13 mouse cellular contexts compared by ENCODE assay signal in the genomic region with DNA sequence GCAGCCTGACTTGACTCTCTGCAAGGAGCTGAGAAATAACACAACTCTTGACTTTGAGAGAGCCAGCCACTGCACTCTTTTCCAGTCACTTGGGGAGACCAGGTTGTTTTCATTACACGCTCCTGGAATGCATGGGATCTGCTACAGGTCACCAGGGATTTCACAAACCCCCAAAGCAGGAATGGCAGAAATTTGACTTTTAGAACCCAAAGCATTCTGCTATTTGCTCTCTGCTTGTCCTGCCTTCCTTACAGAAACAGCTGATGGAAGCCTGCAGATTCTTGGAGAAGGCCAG.
DNase-seq lines count a peak whose midpoint lies in the region; ATAC-seq and TF ChIP-seq lines count a peak whose summit lies in the region.
"Had no signal": no experiment of that assay in that cellular context is flagged by ENCODE, and none has a peak within 500 bp of the region (broad histone marks: within the 10 kb centered on the region; RNA-seq: fewer than 3 reads in every experiment).

No protein-coding gene starts in this region.

- no peak for TF ChIP-seq CTCF in midbrain, postnatal 0 days (IDR thresholded peaks at IDR 0.05)

- 54% methylated on average over 1 of the region's 1 CpGs for whole genome bisulfite sequencing in heart, embryonic 16.5 days
- WGBS in midbrain, embryonic 10.5 days, result 71% methylated on average over 1 of the region's 1 CpGs
- 91% methylated on average over 1 of the region's 1 CpGs for WGBS in midbrain, postnatal 0 days

- no peak overlapping the region for H3K9ac ChIP-seq in heart, embryonic 16.5 days (ENCODE audit: low read length)
- no peak overlapping the region for H3K9ac ChIP-seq in midbrain, postnatal 0 days (replicated peaks; ENCODE audit: low read length, poor library complexity, severe bottlenecking)
- H3K9ac ChIP-seq: liver, embryonic 13.5 days had no signal

- no peak overlapping the region for H3K4me3 ChIP-seq in heart, embryonic 16.5 days (ENCODE audit: low read length)
- H3K4me3 ChIP-seq in midbrain, embryonic 10.5 days, result no peak overlapping the region
- no peak overlapping the region for H3K4me3 ChIP-seq in midbrain, postnatal 0 days (ENCODE audit: low read depth, low read length)
- H3K4me3 ChIP-seq: liver, embryonic 13.5 days had no signal

- no peaks in the 10 kb centered on the region for H3K27me3 ChIP-seq in heart, embryonic 16.5 days (ENCODE audit: control insufficient read depth, insufficient read depth, low read length)
- no peaks in the 10 kb centered on the region for H3K27me3 ChIP-seq in midbrain, embryonic 10.5 days (ENCODE audit: low read depth, poor library complexity, severe bottlenecking)
- no peaks in the 10 kb centered on the region for H3K27me3 ChIP-seq in midbrain, postnatal 0 days (ENCODE audit: insufficient read depth, low read length)
- H3K27me3 ChIP-seq: liver, embryonic 13.5 days had no signal

- ATAC-seq in heart, embryonic 16.5 days (replicated peaks; ENCODE audit: extremely low read depth, insufficient read depth, low FRiP score), result no peak
- no peak for ATAC-seq in midbrain, postnatal 0 days (ENCODE audit: low FRiP score)
- ATAC-seq: forebrain, embryonic 16.5 days; intestine, postnatal 0 days had no signal

- H3K27ac ChIP-seq in heart, embryonic 16.5 days (ENCODE audit: low read length), result peak overlapping the region; percentile 59; the same call in 1 of the 2 replicates
- no peak overlapping the region for H3K27ac ChIP-seq in midbrain, embryonic 10.5 days (replicated peaks)
- no peak overlapping the region for H3K27ac ChIP-seq in midbrain, postnatal 0 days (ENCODE audit: low read depth, low read length)
- H3K27ac ChIP-seq: liver, embryonic 13.5 days had no signal

- peaks cover 15% of the 10 kb centered on the region for H3K4me1 ChIP-seq in heart, embryonic 16.5 days (ENCODE audit: control insufficient read depth, insufficient read depth, low read length)
- H3K4me1 ChIP-seq in midbrain, embryonic 10.5 days, result no peaks in the 10 kb centered on the region
- no peaks in the 10 kb centered on the region for H3K4me1 ChIP-seq in midbrain, postnatal 0 days (ENCODE audit: insufficient read depth, low read length)
- H3K4me1 ChIP-seq: liver, embryonic 13.5 days had no signal

- no peak overlapping the region for H3K4me2 ChIP-seq in heart, embryonic 16.5 days (ENCODE audit: low read depth, low read length)
- H3K4me2 ChIP-seq in midbrain, postnatal 0 days (ENCODE audit: low read depth, low read length, poor library complexity, severe bottlenecking), result no peak overlapping the region
- H3K4me2 ChIP-seq: liver, embryonic 13.5 days had no signal

- no peak for DNase-seq in heart, postnatal 4 days
- peak; percentile 19 for DNase-seq in midbrain, embryonic 10.5 days (ENCODE audit: low spot score)
- no peak for DNase-seq in midbrain, postnatal 0 days (ENCODE audit: low spot score)
- peak; percentile 56 for DNase-seq in fibroblast of lung, adult 2 months (ENCODE audit: low read depth)
- no peak for DNase-seq in gastrocnemius, adult 18-20 months (ENCODE audit: low spot score)
- DNase-seq in layer of hippocampus, adult 11-12 months (ENCODE audit: low spot score), result no peak
- DNase-seq: adrenal gland, postnatal 10 days; cerebellum, postnatal 14 days; liver, embryonic 13.5 days; right cerebral cortex, postnatal 4 days had no signal

- no peaks in the 10 kb centered on the region for H3K36me3 ChIP-seq in heart, embryonic 16.5 days (ENCODE audit: control insufficient read depth, insufficient read depth)
- H3K36me3 ChIP-seq in midbrain, embryonic 10.5 days, result no peaks in the 10 kb centered on the region
- H3K36me3 ChIP-seq in midbrain, postnatal 0 days (ENCODE audit: insufficient read depth, low read length), result no peaks in the 10 kb centered on the region
- H3K36me3 ChIP-seq: liver, embryonic 13.5 days had no signal

- H3K9me3 ChIP-seq in heart, embryonic 16.5 days (replicated peaks; ENCODE audit: control insufficient read depth, low read length), result no peaks in the 10 kb centered on the region
- H3K9me3 ChIP-seq in midbrain, embryonic 10.5 days (replicated peaks), result no peaks in the 10 kb centered on the region
- no peaks in the 10 kb centered on the region for H3K9me3 ChIP-seq in midbrain, postnatal 0 days (ENCODE audit: low read length)
- H3K9me3 ChIP-seq: liver, embryonic 13.5 days had no signal

Comparison
In these comparisons a context has a peak if more than half of its experiments do, and no peak if none do; other contexts are left out.
1. DNase-seq: peak in midbrain, embryonic 10.5 days (single experiment) and fibroblast of lung, adult 2 months (single experiment); none in heart, postnatal 4 days (single experiment), midbrain, postnatal 0 days (single experiment), gastrocnemius, adult 18-20 months (single experiment) and layer of hippocampus, adult 11-12 months (single experiment).